Mouse (Mus musculus) forebrain, embryonic 11.5 days (tissue): ENCODE results near the gene Fhl5. TPM values are rescaled to one million over a fixed set of nuclear protein-coding genes. Genes with fewer than 3 reads are reported as not detected.
"Not testable (repeated sequence)": the region's sequence is repeated elsewhere in the genome, so short reads cannot be mapped to it uniquely, and the experiment has no call there.

Experiments
- ATAC-seq: fragments of 200-750 bp; cut with Nextera tagmentation; replicated peaks from 2 replicates; pipeline ENCODE4 v1.8.0; 2017; ENCODE audit warnings: moderate TSS enrichment; ENCODE audit not compliant: low FRiP score
- DNase-seq: peaks from one replicate; pipeline ENCODE4 v3.0.0-alpha.2; 2017; ENCODE audit warnings: low spot score
- H3K27ac ChIP-seq: fragments of 300-500 bp; sonication (generic); 2 replicates; pipeline ENCODE4 v1.5.1; 2014; ENCODE audit warnings: low read depth, low read length
- H3K27me3 ChIP-seq: fragments of 300-500 bp; sonication (generic); 2 replicates; pipeline ENCODE4 v1.6.1; 2014; ENCODE audit warnings: mild to moderate bottlenecking, low read length, mixed read lengths; ENCODE audit not compliant: control insufficient read depth, insufficient read depth
- H3K36me3 ChIP-seq: fragments of 300-500 bp; sonication (generic); 2 replicates; pipeline ENCODE4 v1.6.1; 2014; ENCODE audit warnings: mild to moderate bottlenecking, low read length, moderate library complexity, mixed read lengths; ENCODE audit not compliant: control insufficient read depth, insufficient read depth
- H3K4me1 ChIP-seq: fragments of 300-500 bp; sonication (generic); replicated peaks from 2 replicates; pipeline ENCODE4 v1.6.1; 2014; ENCODE audit warnings: low read length, mixed read lengths; ENCODE audit not compliant: control insufficient read depth, insufficient read depth
- H3K4me2 ChIP-seq: fragments of 300-500 bp; sonication (generic); 2 replicates; pipeline ENCODE4 v1.6.1; 2014; ENCODE audit warnings: low read depth, mild to moderate bottlenecking, low read length, moderate library complexity, mixed read lengths; ENCODE audit not compliant: severe bottlenecking
- H3K4me3 ChIP-seq: fragments of 300-500 bp; sonication (generic); 2 replicates; pipeline ENCODE4 v1.5.1; 2014; ENCODE audit warnings: low read depth, low read length
- H3K9ac ChIP-seq: fragments of 300-500 bp; sonication (generic); 2 replicates; pipeline ENCODE4 v1.6.1; 2014; ENCODE audit warnings: low read length
- H3K9me3 ChIP-seq: fragments of 300-500 bp; sonication (generic); 2 replicates; pipeline ENCODE4 v1.6.1; 2016; ENCODE audit warnings: low read length, mixed read lengths; ENCODE audit not compliant: control insufficient read depth
- WGBS: fragments of 180-500 bp; shearing (Covaris S2); extraction: QIAGEN DNeasy Blood & Tissue Kit; methylation state at CpG from one replicate; pipeline ENCODE4 v1.1.7; 2014; 5-methylcytosine and 5-hydroxymethylcytosine counted together
- polyA plus RNA-seq: library from polyadenylated mRNA; unstranded; fragments of >200 nt; fragmentation: Nextera tagmentation; extraction: Ambion mirVana; gene quantifications from 2 replicates; pipeline ENCODE4 v1.2.1, GENCODE M21; 2014

The Fhl5 gene
- polyA plus RNA-seq, 1 experiment from 2014 or later = not detected

DNA sequence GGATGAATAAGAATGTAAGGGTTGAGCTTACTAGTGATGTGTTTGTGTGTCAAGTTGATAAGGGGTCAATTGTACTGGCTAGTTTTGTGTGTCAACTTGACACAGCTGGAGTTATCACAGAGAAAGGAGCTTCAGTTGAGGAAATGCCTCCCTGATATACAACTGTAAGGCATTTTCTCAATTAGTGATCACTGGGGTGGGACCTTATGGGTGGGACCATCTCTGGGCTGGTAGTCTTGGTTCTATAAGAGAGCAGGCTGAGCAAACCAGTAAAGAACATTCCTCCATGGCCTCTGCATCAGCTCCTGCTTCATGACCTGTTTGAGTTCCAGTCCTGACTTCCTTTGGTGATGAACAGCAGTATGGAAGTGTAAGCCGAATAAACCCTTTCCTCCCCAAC lies 7.0 kb downstream of the Fhl5 start:
- ATAC-seq, H3K27me3 ChIP-seq, H3K4me3 ChIP-seq, H3K27ac ChIP-seq, H3K4me2 ChIP-seq, H3K9me3 ChIP-seq, DNase-seq, H3K9ac ChIP-seq, H3K4me1 ChIP-seq, H3K36me3 ChIP-seq: not testable (repeated sequence)
- 77% methylated on average over 1 of the region's 1 CpGs for WGBS

- H3K4me3 ChIP-seq, DNase-seq, H3K4me1 ChIP-seq, H3K4me2 ChIP-seq, H3K9me3 ChIP-seq, H3K36me3 ChIP-seq, H3K27ac ChIP-seq, H3K27me3 ChIP-seq, H3K9ac ChIP-seq, ATAC-seq: not testable (repeated sequence)
- WGBS = 88% methylated on average over 1 of the region's 1 CpGs
Measured at GRCm38 (mm10) chr4:25233767-25234166, 8.9 kb downstream of the Fhl5 start.

DNA sequence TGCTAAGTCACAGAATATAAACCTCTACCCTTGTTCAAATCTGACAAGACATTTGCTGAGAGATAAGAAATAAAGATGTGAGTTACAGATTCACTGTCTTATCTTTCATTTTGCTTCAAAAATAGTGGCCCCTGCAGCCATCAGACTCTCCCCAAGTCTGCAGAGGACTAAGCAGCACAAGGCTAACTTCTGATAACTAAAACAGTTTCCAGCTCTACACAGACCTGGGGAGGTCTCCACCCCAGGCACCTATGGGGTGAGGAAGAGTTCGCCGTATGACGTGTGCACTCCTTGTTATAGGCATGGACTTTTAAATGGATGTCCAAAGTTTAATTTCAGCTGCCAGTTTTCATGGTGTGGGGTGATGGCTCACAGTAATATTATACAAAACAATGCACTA lies 10.1 kb downstream of the Fhl5 start:
- Histone ChIP-seq H3K9ac (no peak overlapping the region), H3K4me2 (no peak overlapping the region), H3K27me3 (no peaks in the 10 kb centered on the region), H3K9me3 (no peaks in the 10 kb centered on the region), H3K4me3 (no peak overlapping the region), H3K27ac (no peak overlapping the region), H3K36me3 (no peaks in the 10 kb centered on the region), H3K4me1 (no peaks in the 10 kb centered on the region)
- WGBS = 94% methylated on average over 3 of the region's 3 CpGs
- DNase-seq = no peak
- ATAC-seq = no peak

- Histone ChIP-seq H3K4me1 (no peaks in the 10 kb centered on the region), H3K27ac (no peak overlapping the region), H3K4me3 (no peak overlapping the region), H3K9ac (no peak overlapping the region), H3K4me2 (no peak overlapping the region), H3K36me3 (no peaks in the 10 kb centered on the region), H3K9me3 (no peaks in the 10 kb centered on the region), H3K27me3 (no peaks in the 10 kb centered on the region)
- WGBS = 12% methylated on average over 1 of the region's 1 CpGs
- no peak for ATAC-seq
- no peak for DNase-seq
Measured at GRCm38 (mm10) chr4:25227527-25227926, 15.1 kb downstream of the Fhl5 start.

DNA sequence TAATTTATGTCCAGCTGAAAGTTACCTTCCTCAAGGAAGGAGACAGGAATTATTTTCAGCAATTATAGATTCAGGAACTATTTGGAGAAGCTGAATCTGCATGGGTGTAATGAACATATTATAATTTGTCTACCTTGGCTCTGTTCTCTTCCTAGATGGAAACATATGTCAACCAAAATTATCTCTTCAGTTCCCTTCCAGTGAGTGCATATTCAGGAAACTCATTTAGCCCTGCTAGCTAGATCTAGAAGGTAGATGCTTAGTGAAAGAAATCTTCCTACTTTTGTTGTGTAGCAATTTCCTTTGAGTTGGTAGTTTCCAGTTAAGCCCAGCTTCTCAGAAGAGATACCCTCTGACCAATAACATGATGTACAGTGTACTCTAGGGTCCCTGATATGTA lies 20.7 kb downstream of the Fhl5 start:
- Histone ChIP-seq H3K4me1 (no peaks in the 10 kb centered on the region), H3K27me3 (no peaks in the 10 kb centered on the region), H3K36me3 (no peaks in the 10 kb centered on the region), H3K9ac (no peak overlapping the region), H3K4me2 (no peak overlapping the region), H3K9me3 (no peaks in the 10 kb centered on the region), H3K4me3 (no peak overlapping the region), H3K27ac (no peak overlapping the region)
- ATAC-seq (no peak), DNase-seq (no peak)

DNA sequence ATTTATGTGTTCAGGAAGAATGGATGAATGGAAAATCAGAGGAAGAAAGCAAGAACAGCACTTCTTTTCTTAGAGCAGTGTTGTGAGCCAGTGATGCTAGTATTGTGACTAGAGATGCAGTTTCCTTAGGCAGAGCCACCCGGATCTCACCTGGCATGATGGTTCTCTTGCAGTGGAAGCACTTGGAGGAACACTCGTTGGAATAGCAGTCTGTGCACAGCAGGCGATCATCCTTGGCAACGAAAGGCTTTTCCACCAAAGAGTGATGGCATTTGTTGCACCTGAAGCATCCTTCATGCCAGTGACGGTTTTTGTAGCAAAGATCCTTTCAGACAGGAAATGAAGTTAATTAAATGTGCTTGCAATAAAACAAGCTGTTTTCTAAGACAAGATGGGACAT lies 29.2 kb downstream of the Fhl5 start:
- no peak overlapping the region for H3K4me2 ChIP-seq
- H3K4me3 ChIP-seq = no peak overlapping the region
- H3K4me1 ChIP-seq = no peaks in the 10 kb centered on the region
- no peaks in the 10 kb centered on the region for H3K9me3 ChIP-seq
- no peaks in the 10 kb centered on the region for H3K36me3 ChIP-seq
- WGBS = 62% methylated on average over 5 of the region's 5 CpGs
- no peak overlapping the region for H3K9ac ChIP-seq
- H3K27ac ChIP-seq = no peak overlapping the region
- H3K27me3 ChIP-seq = no peaks in the 10 kb centered on the region
- DNase-seq (no peak), ATAC-seq (no peak)

DNA sequence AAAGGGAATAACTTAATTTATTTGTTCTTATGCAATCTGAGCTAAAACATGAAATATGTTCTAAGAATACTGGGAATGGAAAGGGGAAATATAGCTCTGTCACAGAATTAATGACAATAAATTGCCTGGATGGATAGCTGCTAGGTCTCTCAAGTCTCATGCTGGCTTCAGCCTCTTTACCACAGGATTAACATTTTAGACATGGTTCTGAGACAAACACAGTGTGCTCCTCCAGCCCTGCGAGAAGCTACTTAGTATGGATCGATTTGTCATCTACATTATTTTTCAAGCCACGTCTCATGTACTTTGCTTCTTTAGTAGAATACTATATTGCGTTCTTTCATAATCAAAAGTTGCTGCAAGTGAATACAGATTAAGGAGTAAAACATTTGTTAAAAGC lies 36.5 kb downstream of the Fhl5 start:
- H3K9ac ChIP-seq = no peak overlapping the region
- no peaks in the 10 kb centered on the region for H3K27me3 ChIP-seq
- H3K36me3 ChIP-seq = no peaks in the 10 kb centered on the region
- no peak for ATAC-seq
- H3K9me3 ChIP-seq = no peaks in the 10 kb centered on the region
- H3K4me1 ChIP-seq = no peaks in the 10 kb centered on the region
- DNase-seq = no peak
- WGBS = 75% methylated on average over 4 of the region's 4 CpGs
- no peak overlapping the region for H3K4me3 ChIP-seq
- H3K27ac ChIP-seq = no peak overlapping the region
- H3K4me2 ChIP-seq = no peak overlapping the region

- Histone ChIP-seq H3K36me3 (no peaks in the 10 kb centered on the region), H3K4me3 (no peak overlapping the region), H3K9ac (no peak overlapping the region), H3K27me3 (no peaks in the 10 kb centered on the region), H3K27ac (no peak overlapping the region), H3K9me3 (no peaks in the 10 kb centered on the region), H3K4me1 (no peaks in the 10 kb centered on the region), H3K4me2 (no peak overlapping the region)
- ATAC-seq = no peak
- 87% methylated on average over 1 of the region's 1 CpGs for WGBS
- no peak for DNase-seq
Measured at GRCm38 (mm10) chr4:25197310-25197709, 45.4 kb downstream of the Fhl5 start.

DNA sequence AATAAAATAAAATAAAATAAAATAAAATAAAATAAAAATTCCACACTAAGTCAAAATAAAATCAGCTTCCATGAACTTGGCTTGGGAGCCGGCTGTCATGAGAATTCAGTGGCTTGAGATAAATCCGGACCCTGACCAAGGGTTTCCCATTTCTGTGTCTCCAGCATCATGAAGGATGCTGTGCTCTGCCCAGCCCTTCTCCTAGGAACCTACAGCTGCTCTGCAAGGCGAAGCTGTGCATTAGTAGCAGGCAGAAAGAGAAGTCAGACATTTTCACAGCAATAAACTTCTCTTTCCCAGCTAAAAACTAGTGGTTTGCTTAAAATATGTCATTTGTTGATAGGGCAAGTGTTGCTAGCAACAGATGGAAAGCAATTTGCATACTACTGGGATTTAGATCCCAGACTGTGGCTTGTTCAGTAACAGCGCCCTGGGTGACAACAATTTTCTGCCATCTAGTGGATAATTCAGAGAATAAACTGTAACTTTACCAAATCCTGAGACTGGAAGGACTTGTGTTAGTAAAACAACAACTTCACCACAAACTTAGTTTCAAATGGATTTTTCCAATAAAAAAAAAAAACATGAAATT lies 63.0 kb downstream of the Fhl5 start:
- Histone ChIP-seq H3K27ac (no peak overlapping the region), H3K9ac (no peak overlapping the region), H3K27me3 (no peaks in the 10 kb centered on the region), H3K36me3 (no peaks in the 10 kb centered on the region), H3K4me2 (no peak overlapping the region), H3K4me1 (no peaks in the 10 kb centered on the region), H3K4me3 (no peak overlapping the region), H3K9me3 (no peaks in the 10 kb centered on the region)
- DNase-seq (no peak), ATAC-seq (no peak)
- 63% methylated on average over 4 of the region's 4 CpGs for WGBS
